Mouse (Mus musculus): ENCODE results near the gene Syn1.

The Syn1 gene

DNA sequence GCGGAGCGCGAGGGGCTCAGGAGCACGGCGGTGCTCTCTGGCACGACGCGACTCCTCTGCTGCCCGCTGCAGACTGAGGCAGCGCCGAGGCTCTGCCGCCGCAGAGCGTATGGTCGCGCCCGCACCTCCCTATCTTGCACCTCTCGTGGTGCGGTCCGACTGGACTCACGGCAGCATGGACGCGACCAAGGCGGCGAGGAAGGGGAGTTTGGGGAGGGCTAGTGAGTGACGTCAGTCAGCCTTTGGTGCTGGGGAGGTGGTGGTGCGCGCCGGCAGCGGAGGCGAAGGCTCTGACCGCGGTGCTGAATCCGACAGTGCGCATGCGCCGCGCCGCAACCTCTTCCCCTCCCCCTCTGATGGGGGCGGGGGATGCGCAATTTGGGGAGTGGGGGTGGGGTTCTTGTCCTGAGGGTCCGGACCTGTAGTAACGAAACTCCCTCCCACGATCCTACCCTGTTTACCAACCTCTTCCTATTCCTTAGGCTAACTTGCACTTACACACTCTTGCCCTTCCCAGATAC, at the start of gene Syn1:
TSS of gene Syn1 (minus strand) at position 161 of the 521 bp plus-strand sequence.
- peak; percentile 48 for DNase-seq (ENCODE audit: low spot score)

DNA sequence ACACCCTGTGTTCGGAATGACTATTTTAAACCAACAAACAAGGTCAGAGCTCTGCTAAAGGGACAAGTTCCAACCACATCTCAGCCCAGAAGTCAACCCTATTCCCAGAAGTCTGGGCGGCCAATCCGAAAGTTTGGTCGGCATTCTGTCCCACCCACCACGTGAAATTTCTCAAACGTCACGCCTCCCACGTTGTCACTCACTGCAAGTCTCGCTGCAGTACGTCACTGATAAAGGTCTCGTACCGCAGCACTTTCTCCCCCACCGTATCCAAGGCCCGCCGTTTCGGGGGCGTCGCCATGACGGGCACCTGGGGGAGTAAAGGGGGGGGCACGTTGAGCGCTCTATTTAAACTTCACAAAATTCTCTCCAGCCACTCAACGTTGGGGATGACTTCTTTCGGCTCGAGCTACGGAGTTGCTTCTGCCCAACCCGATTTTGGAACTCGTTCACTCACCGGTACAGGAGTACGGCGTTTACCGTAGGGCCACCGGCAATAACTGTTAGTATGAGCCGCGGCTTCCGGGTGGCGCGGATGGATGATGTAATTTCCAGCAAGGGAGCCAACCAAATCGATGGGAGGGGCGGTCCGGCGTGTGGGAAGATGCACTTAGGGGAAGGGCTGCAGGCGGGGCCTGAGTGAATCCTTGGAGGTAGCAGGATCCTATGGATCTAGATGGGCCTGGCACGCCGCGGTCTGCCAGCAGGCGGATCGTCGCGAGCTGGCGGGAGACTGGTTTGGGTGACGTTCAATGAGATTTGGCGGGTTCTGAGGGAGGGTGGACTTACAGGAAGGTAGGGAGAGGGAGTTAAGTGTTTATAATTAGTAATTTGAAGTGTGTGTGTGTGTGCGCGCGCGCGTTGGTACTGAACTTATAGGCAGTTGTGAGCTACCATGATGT, 40.9 kb upstream of the Syn1 start, which contains the start of gene Uxt:
TSS of gene Uxt (minus strand) at position 541 of the 902 bp plus-strand sequence.
- peak; percentile 79 for DNase-seq (ENCODE audit: low spot score)

DNA sequence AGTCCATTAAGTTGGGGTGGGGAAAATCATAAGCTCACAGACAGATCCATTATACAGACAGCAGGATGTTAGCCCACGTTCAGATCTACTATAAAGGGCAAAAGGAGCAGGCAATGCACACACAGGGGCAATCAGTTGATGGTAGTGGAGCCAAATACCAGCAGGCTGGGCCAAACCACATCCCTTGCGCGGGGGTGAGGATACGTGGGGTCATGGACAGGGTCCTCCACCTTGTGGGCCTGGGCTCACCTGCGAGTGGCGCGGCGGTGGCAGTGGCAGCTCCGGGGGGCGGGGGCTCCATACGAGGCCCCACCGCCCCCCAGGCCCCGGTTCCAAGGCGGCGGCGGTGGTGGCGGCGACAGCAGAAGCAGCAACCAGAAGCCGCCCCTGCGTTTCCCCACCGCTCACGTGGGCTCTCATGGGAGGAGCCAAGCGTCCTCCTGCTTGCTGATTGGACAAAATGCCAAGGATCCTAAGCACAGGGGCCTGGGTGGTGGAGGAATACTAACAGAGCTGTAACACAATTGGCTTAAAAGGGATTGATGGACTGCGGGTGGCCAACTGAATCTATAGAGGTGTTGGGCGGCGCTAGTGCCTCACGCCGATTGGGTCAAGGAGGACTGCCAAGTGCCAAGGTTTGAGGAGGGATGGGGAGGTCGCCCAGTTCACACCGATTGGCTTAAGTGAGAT, 29.5 kb upstream of the Syn1 start, which contains the start of gene Elk1:
TSS of gene Elk1 (minus strand) at position 418 of the 690 bp plus-strand sequence.
- peak; percentile 58 for DNase-seq (ENCODE audit: low spot score)

DNA sequence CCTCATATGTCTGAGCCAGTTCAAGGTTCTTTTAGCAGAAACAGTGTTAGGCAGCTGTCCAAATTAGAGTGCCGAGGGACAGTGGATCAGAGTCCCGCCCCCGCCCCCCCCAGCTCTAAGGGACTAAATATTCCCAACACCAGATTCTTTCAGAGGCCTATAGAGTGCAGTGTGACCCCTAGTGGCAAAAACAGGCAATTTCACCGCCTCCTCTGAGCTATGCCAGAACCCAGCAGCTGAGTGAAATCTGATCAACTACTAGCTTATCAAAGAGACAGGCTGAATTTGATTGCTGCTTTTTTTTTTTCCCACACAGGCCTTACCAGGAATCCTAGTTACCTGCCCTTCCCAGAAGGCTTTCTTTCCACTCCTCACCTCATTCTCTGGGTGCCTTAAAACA, 25.3 kb upstream of the Syn1 start:
- DNase-seq (ENCODE audit: low spot score), result peak; percentile 35

DNA sequence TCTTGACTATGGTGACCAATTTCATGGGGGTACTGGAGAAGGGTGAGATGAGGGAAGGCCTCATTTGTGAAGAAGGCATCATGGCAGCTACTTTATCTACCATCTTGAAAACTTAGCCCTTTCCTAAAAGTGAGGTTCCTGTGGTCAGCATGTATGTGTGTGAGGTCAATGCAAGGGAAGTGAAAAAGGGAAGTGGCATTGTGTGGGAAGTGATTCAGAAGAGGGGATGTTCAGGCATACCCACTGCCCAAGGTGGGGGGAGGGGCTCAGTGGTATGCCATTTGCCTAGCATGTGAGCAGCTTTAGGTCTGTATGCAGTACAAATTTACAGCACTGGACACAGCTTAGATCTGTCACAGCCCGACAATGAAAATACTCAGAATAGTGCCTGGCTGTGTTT, 11.2 kb upstream of the Syn1 start:
- DNase-seq (ENCODE audit: low spot score), result no peak

DNA sequence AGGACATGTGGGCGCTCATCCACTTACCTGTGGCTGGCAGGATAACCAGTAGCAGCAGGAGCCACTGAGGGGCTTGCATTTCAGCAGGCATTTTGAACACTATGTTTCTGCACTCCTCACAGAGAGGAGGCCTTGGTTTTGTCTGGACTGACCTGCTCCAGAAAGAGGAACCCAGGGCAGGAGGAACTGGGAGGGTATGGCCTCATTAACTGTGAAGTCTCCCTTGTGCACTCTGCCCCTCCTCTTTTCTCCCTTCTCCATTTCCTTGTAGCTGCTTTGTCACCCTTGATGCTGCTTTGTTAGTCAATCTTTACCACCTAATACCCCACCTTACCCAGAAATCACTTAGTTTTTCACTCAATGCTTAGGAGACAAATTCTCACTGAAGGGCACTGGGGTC, 10.6 kb upstream of the Syn1 start, which contains the start of gene Cfp:
TSS of gene Cfp (minus strand) at position 192 of the 400 bp plus-strand sequence.
- DNase-seq (ENCODE audit: low spot score), result no peak

DNA sequence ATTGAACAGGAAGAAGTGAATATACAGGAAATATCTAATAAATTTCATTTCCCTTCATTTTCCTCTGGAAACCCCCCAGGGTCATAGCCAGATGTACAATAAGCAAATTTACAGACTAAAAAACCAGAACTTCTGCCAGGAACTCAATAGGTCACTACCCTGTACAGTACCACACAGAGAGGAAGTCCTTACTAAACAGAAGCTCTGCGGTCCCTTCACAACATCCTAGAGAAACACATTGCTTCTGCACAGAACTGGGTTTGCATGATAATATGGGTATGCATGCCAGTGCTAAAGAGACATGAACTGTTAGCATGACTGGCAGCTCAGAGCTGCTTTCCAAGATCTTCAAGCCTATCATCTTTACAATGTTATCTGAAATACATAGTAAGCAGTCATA, 9.1 kb upstream of the Syn1 start:
- DNase-seq (ENCODE audit: low spot score), result no peak

DNA sequence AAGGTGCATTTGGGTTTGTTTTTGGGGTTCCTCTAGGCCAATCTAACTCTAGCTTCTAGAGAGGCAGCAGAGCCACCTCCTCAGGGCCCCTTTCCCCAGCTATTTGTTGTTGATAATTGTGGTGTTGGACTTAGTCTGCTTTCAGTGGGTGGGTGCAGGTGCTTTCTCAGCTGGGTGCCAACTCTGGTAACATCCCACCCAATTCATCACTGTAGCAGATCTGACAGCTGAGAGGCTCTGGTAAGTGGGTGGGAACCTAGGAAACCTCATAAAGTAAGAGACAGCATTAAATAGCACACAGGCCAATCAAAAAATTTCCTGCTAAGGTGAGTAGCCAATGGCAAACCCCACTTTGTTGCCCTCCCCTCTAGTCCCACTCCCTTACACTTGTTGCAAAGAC, 4.2 kb upstream of the Syn1 start:
- no peak for DNase-seq (ENCODE audit: low spot score)

DNA sequence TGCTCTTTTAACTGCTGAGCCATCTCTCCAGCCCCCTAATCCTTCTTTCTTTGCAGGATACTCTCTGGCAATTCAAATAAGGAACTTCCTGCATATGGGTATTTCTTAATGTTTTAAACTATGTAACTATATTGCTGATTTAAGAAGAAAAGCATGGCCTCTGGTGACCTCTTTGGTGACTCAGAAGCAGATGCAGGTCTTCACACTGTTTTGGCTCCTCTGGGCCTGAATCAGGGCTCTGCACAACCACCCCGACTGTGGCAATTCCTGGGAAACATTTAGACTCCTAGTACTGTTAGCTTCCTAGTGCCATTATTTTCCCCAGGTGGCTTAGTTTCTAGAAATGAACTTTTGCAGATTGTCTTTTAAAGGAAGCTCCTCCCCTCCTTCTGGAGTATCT, 2.7 kb upstream of the Syn1 start:
- DNase-seq (ENCODE audit: low spot score), result no peak

DNA sequence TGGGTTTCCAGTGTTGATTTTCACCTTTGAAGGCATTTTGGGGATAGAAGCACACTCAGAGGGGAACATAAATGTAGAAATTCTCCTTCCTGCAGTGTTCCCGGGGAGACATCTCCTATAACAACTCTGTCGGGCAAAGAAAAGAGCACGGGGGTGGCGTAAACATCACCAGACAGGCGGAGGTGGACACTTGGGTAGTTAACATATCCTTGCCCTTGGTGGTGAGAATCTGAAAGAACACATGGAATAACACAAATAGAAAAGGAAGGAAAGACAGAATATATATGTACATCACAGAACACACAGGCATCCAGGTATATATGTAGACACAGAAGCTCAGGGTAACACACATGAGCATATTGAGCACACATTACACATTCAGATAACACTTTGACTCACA, 562 bp upstream of the Syn1 start:
- no peak for DNase-seq (ENCODE audit: low spot score)

DNA sequence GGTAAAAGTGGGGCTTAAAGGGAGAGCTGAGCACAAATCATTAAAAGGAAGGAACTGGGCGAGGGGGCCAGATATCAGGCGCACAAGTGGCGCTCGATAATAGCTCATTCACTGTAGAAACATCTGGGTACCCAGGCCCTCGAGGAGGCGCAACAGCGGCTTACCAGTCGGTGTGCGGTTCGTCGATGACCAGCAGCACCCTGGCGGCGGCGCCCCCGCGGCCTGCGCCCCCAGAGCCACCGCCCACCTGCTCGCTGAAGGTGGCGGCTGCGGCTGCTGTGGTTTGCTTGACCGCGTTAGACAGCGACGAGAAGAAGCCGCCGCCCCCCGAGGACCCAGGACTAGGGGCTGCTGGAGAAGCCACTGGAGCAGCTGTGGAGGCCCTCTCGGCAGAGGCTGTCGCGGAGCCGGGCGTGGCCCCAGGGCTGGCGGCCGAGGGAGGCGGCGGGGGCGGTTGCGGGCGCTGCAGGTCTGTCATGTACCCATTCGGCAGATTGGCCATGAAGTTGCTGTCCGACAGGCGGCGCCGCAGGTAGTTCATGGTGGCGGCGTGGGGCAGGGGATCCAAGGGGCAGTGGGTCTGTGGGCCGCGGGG, 458 bp downstream of the Syn1 start:
- no peak for DNase-seq (ENCODE audit: low spot score)

DNA sequence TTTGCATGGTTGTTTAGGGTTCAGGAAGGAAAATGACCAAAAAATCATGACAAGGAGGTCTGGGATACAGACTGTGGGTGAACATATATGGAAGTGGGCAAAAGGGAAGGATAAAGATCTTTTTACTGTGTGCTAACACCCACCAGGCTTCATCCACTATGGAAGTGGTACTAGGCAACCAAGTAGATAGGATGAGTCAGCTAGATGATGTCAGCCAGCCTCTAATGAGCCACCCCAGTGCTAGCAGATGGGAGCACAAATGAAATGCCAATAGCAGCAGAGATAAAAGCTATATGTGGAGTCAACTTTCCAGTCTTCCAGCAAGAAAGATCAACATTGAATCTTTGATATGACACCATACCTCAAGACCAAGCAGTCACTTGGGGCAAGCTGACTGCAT, 5.7 kb downstream of the Syn1 start:
- DNase-seq (ENCODE audit: low spot score), result no peak

DNA sequence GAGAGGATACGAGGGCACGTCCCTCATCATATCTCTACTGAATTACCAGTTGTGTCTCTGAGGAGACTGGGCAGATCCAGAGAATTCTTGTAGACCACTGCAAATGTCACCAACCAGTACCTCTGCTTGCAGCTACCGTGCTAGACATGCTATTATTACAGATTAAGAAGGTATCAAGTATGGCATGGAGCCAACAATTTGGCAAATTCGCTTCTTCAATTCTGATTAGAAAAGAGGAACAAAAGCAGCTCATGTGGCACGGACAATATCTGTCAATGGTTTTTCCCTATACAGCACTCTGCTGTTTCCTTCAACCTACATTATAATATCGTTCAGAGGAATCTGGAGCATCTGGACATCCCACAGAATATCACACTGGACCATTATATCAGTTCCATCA, 7.1 kb downstream of the Syn1 start:
- no peak for DNase-seq (ENCODE audit: low spot score)

DNA sequence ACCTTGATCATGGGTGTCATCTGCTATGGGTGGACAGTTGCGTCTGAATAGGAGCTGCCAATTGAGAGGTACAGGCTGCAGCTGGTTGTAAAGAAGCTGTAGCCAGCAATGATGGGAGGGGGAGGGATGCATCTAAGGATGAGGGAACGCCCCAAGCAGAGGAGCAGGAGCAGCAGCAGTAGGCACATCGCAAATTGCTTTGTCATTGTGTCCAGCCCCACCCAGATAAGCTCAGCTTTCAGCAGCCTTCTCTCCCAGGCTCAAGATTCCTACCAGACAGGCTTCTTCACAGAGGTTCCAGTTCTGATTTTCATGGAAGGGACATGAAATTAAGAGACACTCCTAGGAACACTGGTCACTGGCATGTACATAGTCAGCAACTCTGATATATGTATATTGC, 10.7 kb downstream of the Syn1 start:
- no peak for DNase-seq (ENCODE audit: low spot score)

DNA sequence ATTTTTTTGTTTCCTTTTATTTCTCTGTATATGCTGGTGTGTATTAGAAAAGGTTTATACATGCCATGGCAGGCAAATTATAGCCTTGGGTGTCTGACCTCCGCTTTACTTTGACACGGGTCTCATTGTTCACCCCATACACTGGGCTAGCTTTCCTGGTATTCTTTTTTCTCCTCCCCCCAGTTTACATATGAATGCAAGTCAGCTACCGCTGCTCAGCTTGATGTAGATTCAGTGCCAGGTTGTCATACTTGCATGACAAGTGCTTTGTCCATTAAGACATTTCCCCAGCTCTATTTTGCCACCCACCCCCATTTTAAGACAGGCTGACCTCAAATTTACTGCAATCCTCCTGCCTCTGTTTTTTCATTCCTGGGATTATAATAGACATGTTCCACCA, 45.6 kb downstream of the Syn1 start:
- DNase-seq (ENCODE audit: low spot score), result no peak

DNA sequence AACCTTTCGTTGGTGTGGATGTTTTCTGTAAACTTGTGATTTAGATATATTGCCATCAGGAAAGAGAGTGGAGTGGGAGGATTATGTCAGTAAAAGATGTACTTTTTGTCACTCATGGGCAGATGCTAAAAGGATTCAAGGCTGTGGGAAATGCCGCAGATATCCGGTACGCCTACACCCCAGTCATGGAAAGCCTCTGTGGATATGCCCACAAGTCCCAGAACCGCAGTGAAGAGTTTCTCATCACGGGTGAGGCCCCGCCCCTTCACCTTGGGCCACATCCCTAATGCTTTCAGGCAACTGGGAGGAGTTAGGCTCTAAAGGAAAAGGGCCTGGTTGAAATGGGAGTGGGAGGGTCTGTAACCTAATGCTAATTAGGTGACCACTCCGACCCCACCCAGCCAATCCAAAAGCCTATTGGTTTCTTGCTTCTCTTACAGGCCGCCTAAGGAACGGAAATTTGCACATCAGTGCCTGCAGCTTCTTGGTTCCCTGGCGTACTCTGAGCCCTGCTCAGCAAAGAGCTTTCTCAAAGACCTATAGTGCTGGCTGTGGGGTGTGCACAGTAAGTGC, 47.8 kb downstream of the Syn1 start:
- DNase-seq (ENCODE audit: low spot score), result no peak

DNA sequence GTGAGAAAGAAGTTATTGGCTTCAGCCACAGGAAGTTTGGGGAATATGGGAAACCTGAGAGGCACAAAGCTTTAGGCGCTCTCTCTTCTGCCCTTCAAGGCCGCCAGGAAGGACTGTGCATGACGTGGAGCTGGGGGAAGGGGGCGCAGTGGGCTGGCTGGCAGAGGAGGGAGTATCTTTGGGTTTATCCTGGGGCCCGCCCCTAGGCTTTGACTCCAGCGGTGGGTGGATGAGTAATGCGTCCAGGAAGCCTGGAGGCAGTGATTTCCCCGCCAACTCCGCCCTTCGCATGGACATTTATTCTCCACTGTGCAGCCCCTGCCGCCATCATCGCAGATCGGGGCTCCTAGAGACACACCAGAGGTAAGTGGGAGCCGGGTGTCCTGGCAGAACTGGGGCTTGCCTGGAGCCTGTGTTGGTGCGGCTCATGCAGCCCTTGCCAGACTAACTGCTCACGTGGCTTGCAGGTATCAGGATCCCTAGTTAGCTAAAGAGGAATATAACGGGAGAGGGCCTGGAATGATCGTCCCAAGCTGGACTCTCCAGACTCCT, 50.8 kb downstream of the Syn1 start, which contains the start of gene Timp1:
TSS of gene Timp1 (plus strand) at position 205 of the 552 bp plus-strand sequence.
- peak; percentile 34 for DNase-seq (ENCODE audit: low spot score)

DNA sequence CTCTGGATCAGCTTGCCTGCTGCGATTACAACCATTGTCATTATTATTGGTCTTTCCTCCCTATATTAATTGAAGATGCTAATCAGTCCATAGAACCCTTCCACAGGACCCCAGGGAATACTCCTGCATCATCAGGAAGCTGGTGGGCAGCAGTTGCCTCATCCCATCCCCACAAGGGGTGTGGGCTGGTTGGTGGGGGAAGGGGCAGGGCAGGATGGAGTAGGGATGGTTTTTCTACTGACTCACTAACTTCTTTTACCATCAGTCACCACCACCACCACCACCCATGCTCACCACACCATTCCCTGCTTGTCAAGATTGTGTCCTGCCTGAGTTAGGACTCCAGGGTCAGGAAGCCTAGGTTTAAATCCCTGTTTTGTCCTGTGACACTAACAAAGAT, 51.6 kb downstream of the Syn1 start:
- no peak for DNase-seq (ENCODE audit: low spot score)

DNA sequence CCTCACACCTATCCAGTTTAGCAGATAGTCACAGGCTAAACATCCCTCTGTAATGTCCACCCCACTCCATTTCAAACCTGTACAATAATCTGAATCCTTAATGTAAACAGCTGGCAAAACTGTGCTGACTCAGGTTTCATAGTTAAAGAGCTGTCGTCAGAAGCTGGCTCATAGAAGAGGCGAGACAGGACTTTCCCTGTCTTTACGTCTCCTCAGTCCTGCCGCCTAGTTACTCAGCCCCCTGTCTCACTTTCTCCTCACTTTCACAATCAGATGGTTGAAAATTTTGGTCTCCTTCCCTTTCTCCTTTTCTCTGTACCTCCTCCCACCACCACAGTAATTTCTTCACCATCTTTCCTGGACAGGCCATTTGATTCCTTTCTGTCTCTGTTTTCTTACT, 52.7 kb downstream of the Syn1 start:
- DNase-seq (ENCODE audit: low spot score), result no peak

DNA sequence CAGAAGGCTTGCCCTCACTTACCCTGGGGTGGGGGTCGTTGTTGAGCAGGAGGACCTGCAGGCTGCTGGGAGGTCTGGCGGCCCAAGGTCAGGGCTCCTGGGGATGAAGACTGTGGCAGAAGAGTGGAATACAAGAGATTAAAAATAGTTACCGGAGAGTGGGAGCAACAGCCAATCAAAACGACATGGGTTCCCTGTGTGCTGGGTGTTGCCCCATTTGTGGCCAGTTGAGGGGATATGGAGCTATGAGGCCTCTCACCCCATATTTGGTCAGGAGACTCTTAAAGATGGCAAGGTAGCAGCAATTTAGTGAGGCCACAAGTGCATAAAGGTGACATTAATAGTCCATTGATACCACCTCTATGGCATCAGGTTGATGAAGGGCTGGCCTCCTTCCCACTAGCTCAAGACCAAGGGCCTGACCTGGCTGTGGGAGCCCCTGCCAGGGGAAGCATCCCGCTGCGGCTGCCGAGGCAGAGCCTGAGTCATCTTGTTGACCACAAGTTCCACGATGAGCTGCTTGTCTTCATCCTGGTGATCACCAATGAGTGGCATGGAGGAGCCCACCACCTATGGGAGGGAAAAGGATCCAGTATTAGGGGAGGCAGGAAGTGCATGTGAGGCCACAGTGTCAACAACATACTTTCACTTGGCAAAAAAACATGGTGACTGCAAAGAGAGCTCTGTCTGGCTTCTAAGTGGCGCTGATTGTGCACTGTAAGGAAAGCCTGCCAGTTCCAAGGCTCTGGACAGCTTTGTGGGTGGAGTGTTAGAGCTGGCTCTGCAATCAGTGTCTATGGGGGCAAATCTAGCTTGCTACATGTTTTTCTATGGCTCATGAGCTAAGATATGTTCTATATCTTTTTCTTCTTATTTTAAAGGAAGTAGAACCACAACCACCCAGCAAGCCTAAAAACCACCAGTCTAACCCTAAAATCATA, 57.4 kb downstream of the Syn1 start:
- no peak for DNase-seq (ENCODE audit: low spot score)

All from ovary, postnatal 14 days (tissue).